Mouse (Mus musculus) kidney, postnatal 36 days (tissue): ENCODE data around the gene Dscam.

Source experiments
- DNase-seq, 2 experiments: peaks; one replicate each; pipeline ENCODE4 v3.0.0; 2021 to 2022; ENCODE audit warnings: mixed read lengths in 2 of 2

Gene Dscam

DNA sequence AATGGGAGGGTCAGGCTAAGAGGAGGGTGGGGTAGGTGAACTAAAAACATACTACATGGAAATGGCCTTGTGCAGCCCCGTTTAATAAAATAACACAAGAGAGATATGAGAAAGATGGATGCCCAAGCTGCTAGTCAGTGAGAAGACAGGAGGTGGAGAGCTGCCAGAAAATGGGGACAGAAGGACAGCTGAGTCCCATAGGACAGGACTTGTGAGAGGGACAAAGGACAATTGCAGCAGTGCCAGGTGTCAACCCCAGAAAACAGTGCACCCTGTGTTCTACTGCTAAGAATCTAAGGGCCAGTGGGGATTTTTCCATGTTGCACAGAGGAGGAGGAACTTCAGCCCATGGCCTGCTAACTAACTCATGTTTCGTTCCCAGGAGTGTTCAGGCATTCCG lies 470.0 kb downstream of the Dscam start:
- DNase-seq = peak in 1 of 2 experiments; percentile 10

GRCm38 (mm10) chr16:96695882-96696281 lies 474.7 kb downstream of the Dscam start:
- DNase-seq = no peak

DNA sequence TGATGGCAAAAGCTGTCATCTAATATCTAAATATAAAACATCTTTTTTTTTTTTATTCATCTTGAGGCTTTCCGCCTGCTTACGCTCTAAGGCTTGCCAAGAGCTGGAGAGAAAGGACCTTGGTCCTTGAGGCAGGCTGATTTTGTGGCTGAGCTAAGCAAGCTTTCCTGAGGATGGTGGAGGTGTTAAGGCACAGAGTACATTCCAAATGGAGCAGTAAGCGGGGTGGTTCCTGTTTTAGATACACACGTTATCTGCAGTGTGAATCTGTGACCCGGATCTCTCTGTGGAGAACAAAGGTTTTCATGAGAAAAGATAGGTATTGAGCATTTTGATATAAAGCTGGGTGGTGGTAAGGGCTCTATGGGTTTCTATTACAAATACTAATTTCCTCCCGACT lies 479.0 kb downstream of the Dscam start:
- no peak for DNase-seq

GRCm38 (mm10) chr16:96690052-96690451 lies 480.5 kb downstream of the Dscam start:
- DNase-seq = no peak

- no peak for DNase-seq
Measured at GRCm38 (mm10) chr16:96689419-96689818, 481.1 kb downstream of the Dscam start.

DNA sequence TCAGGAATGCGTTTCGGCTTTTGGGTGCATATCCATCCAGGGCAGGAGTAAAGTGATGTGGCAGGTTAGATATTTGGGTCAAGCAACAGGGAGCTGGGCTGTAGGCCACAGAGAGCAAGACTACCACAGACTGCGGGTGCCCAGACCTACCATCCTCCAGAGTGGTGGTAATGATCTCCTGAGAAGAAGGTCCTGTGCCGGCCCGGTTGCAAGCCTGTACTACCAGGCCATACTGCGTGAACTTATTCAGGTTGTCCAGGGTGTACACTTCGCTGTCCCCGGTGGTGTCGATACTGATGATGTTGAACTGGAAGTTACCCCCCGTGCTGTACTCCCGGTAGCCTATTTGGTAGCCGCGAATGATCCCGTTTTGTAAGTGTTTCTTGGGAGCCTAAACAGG lies 485.5 kb downstream of the Dscam start:
- DNase-seq = no peak

DNA sequence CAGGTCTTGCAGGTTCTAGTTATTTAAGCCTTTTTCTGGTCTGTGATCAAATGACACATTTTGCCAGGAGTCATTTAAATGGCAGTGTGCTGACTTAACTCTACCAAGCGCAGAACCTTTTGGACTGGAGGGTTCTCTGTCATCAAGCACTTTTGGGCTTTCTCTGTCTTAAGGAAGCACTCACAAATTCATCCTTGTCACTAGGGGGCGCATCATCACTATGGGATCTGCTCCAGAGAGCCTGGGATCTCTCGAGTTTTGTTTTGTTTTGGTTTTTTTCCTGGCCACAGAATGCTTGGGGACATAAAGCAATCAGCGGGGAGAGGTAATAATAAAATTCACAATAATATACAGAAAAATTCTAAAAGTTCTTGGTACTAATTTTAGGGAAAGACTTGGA lies 486.0 kb downstream of the Dscam start:
- DNase-seq = peak; percentile 56 to 81

DNA sequence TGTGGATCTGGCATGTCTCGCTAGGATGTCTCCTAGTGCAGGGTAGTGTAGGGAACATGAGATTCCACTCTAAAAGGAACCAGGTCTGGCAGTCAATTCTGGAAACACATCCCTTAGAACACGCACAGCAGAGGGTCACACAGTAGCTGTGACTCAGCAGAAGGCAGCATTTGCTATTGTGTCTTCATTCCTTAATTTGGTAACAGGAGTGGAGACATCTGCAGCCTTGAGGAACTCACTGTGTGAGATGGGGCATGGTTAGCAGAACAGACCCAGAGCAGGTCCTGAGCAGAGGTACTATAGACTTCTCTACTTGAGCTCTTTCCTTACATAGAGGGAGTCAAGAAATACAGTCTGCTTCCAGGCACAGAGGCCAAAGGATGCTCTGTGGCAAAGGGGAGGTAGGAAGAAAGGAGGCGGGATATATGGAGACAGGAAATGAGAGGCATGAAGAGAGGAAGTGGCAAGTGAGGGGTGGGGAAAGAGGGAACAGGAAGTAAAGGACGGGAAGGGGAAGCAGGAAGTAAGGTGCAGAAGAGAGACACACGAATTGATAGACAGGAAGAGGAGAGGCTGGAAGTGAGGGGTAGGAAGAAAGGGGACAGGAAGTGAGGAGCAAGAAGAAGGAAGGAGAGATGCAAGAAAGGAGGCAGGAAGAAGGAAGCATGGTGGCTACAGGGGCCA lies 488.1 kb downstream of the Dscam start:
- DNase-seq = no peak

GRCm38 (mm10) chr16:96679981-96680380 lies 490.6 kb downstream of the Dscam start:
- no peak for DNase-seq

DNA sequence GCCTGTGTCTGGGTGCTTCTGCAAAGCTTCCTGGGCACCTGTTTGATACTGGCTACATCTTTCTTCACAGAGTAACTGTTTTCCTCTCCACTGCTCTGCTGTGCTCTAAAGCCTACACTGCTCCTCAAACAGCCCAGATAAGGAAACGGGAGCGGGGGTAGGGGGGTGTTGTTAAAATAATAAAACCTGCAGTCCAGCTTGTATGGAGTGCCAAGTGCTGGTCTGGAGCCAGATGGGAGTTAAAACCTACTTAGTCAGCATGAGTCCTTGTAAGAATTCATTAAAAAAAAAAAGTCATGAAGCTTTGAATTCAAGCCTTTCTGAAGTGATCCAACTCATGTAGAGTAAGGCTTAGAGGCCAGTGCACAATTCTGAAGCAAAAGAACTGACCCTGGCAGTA lies 493.1 kb downstream of the Dscam start:
- DNase-seq = peak; percentile 1 to 8

DNA sequence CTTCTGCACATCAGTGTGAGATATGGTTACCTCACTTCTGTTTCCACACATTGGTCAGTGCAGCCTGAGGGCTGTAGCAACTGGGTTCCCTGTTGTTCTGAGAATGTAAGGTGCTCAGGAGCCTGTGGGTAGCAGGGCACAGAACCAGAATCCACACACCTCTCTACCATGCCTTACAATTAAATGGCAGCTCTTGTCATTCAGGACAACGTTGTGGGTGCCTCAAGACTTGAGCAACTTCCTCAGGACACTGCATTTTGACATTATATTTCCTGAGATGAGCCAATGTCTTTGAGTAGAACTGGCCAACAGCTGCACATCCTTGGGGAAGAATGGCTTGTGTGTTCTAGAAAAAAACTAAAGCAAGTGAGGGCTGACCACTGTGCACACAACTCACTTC lies 493.9 kb downstream of the Dscam start:
- no peak for DNase-seq

- no peak for DNase-seq
Measured at GRCm38 (mm10) chr16:96673191-96673847, 497.2 kb downstream of the Dscam start.

- DNase-seq = peak; percentile 12 to 29
Measured at GRCm38 (mm10) chr16:96671603-96672374, 498.8 kb downstream of the Dscam start.

GRCm38 (mm10) chr16:96669706-96670105 lies 500.8 kb downstream of the Dscam start:
- DNase-seq = no peak

- no peak for DNase-seq
Measured at GRCm38 (mm10) chr16:96668478-96668877, 502.1 kb downstream of the Dscam start.

DNA sequence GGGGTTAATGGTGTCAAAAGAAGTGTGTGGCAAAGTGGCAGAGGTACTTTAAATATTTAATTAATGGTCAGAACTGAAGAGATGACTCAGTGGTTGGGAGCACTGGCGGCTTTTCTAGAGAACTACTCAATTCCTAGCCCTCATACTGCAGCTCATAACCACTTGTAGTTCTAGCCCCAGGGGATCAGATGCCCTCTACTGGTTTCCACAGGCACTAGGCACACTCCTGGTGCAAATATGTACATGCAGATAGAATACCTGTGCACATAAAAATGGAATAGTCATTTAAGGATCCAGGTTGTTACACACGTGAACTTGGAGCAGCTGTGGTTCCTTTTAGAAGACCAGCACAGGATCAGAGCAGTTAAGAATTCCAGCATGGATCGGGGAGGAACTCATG lies 509.5 kb downstream of the Dscam start:
- DNase-seq = no peak

DNA sequence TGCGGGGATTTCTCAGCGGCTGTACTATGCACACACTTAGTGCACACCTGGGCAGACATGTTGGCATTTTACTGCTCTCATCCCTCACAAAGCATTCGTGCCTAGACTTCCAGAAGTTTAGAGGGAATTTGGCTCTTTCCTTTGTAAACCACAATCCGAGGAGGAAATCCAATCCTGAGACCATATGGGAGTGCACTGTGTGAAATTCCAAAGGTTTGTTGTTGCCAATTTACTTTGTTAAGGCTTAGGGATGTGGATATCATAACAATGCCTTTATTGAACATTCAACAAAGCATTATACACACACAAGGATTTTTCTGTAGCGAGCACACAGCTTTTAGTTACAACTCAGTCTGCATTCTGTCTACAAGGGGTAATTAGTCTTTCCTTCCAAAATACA lies 511.3 kb downstream of the Dscam start:
- DNase-seq = no peak

- no peak for DNase-seq
Measured at GRCm38 (mm10) chr16:96655548-96655947, 515.0 kb downstream of the Dscam start.

GRCm38 (mm10) chr16:96654054-96654453 lies 516.5 kb downstream of the Dscam start:
- DNase-seq = no peak

DNA sequence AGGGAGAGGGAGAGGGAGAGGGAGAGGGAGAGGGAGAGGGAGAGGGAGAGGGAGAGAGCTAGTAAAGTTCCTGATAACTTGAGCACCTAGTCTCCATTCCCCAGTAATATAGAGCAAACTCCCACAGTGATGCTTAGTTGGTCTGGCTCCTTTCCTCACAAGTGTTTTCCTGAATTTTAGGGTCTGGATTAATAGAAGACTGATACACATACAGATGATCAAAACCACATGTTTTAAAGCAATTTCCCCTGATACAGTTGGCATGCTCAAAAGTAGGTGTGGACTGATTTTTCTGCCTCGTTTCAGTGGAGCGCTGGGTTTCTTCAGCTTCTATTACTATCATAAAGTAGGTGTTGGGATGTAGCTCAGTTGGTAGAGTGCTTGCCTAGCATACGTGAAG lies 519.1 kb downstream of the Dscam start:
- DNase-seq = no peak

- no peak for DNase-seq
Measured at GRCm38 (mm10) chr16:96640101-96640500, 530.5 kb downstream of the Dscam start.

GRCm38 (mm10) chr16:96635916-96636315 lies 534.6 kb downstream of the Dscam start:
- no peak for DNase-seq

GRCm38 (mm10) chr16:96634791-96635143 lies 535.8 kb downstream of the Dscam start:
- DNase-seq = no peak
